Mouse (Mus musculus) stomach, embryonic 16.5 days (tissue): ENCODE results near the gene Tigd3. TPM values are rescaled to one million over a fixed set of nuclear protein-coding genes. Genes with fewer than 3 reads are reported as not detected.

Source experiments
- ATAC-seq: fragments of 200-750 bp; cut with Nextera tagmentation; 2 replicates; pipeline ENCODE4 v1.8.0; 2017; ENCODE audit warnings: moderate number of reproducible peaks, moderate TSS enrichment; ENCODE audit not compliant: insufficient read depth, low FRiP score
- H3K27ac ChIP-seq: fragments of 300-500 bp; sonication (generic); 2 replicates; pipeline ENCODE4 v1.5.1; 2014; ENCODE audit warnings: low read length
- H3K27me3 ChIP-seq: fragments of 300-500 bp; sonication (generic); 2 replicates; pipeline ENCODE4 v1.6.1; 2014; ENCODE audit warnings: low read length, control low read depth, mixed read lengths; ENCODE audit not compliant: control insufficient read depth, insufficient read depth
- H3K36me3 ChIP-seq: fragments of 300-500 bp; sonication (generic); 2 replicates; pipeline ENCODE4 v1.6.1; 2014; ENCODE audit warnings: low read length; ENCODE audit not compliant: control insufficient read depth, insufficient read depth
- H3K4me1 ChIP-seq: fragments of 300-500 bp; sonication (generic); 2 replicates; pipeline ENCODE4 v1.6.1; 2014; ENCODE audit warnings: low read length, control low read depth, mixed read lengths; ENCODE audit not compliant: control insufficient read depth, insufficient read depth
- H3K4me2 ChIP-seq: fragments of 300-500 bp; sonication (generic); 2 replicates; pipeline ENCODE4 v1.6.1; 2014; ENCODE audit warnings: low read depth, low read length, mixed read lengths
- H3K4me3 ChIP-seq: fragments of 300-500 bp; sonication (generic); replicated peaks from 2 replicates; pipeline ENCODE4 v1.5.1; 2014; ENCODE audit warnings: mild to moderate bottlenecking, low read length
- H3K9ac ChIP-seq: fragments of 300-500 bp; sonication (generic); 2 replicates; pipeline ENCODE4 v1.6.1; 2014; ENCODE audit warnings: low read length
- H3K9me3 ChIP-seq: fragments of 300-500 bp; sonication (generic); replicated peaks from 2 replicates; pipeline ENCODE4 v1.6.1; 2016; ENCODE audit warnings: low read length, control low read depth; ENCODE audit not compliant: control insufficient read depth
- WGBS: fragments of 180-500 bp; shearing (Covaris S2); extraction: QIAGEN DNeasy Blood & Tissue Kit; methylation state at CpG from one replicate; pipeline ENCODE4 v1.1.7; 2014; 5-methylcytosine and 5-hydroxymethylcytosine counted together
- polyA plus RNA-seq: library from polyadenylated mRNA; unstranded; fragments of >200 nt; fragmentation: Nextera tagmentation; extraction: Ambion mirVana; gene quantifications from 2 replicates; pipeline ENCODE4 v1.2.1, GENCODE M21; 2015

Tigd3 gene
- polyA plus RNA-seq, 1 experiment from 2014 or later, result 1.8 TPM

GRCm38 (mm10) chr19:5841389-5841946 is 52.5 kb downstream of the Tigd3 start:
- ATAC-seq, result no peak
- H3K27me3 ChIP-seq, result no peaks in the 10 kb centered on the region
- peak overlapping the region; percentile 98 for H3K27ac ChIP-seq
- 52% methylated on average over 4 of the region's 4 CpGs for WGBS
- H3K4me2 ChIP-seq, result peak overlapping the region; percentile 80
- H3K4me3 ChIP-seq, result peak overlapping the region; percentile 51
- no peaks in the 10 kb centered on the region for H3K9me3 ChIP-seq
- H3K4me1 ChIP-seq, result peaks cover 34% of the 10 kb centered on the region
- 0 out of 2 replicates have a peak overlapping the region, but pooled peaks have one; percentile 1 for H3K9ac ChIP-seq
- no peaks in the 10 kb centered on the region; the same call in 1 of the 2 replicates for H3K36me3 ChIP-seq

Other genes starting within 250 kb of the Tigd3 start
- gene Sipa1, start 230.4 kb downstream of the Tigd3 start, polyA plus RNA-seq, result 17.3 and 18.1 TPM in 2 replicates
- gene Map3k11, start 205.4 kb downstream of the Tigd3 start, polyA plus RNA-seq, result 20.0 and 20.2 TPM in 2 replicates
- gene Pcnx3, start 205.2 kb downstream of the Tigd3 start, polyA plus RNA-seq, result 17.2 and 17.4 TPM in 2 replicates
- gene Kcnk7, start 189.8 kb downstream of the Tigd3 start, polyA plus RNA-seq, result 2.0 and 2.2 TPM in 2 replicates
- 51.2 and 63.2 TPM in 2 replicates for gene Ehbp1l1, start 167.8 kb downstream of the Tigd3 start, polyA plus RNA-seq
- 64.6 and 66.5 TPM in 2 replicates for gene Fam89b, start 164.5 kb downstream of the Tigd3 start, polyA plus RNA-seq
- gene Ltbp3, start 153.2 kb downstream of the Tigd3 start, polyA plus RNA-seq, result 22.8 and 24.6 TPM in 2 replicates
- 66.3 and 67.8 TPM in 2 replicates for gene Scyl1, start 122.7 kb downstream of the Tigd3 start, polyA plus RNA-seq
- 27.4 and 29.5 TPM in 2 replicates for gene Frmd8, start 18.9 kb downstream of the Tigd3 start, polyA plus RNA-seq
- gene Slc25a45, start 16.3 kb downstream of the Tigd3 start, polyA plus RNA-seq, result 5.1 and 5.5 TPM in 2 replicates
- gene Dpf2, start 18.9 kb upstream of the Tigd3 start, polyA plus RNA-seq, result 117 and 127 TPM in 2 replicates
- gene Cdc42ep2, start 30.7 kb upstream of the Tigd3 start, polyA plus RNA-seq, result 13.4 and 13.9 TPM in 2 replicates
- gene Pola2, start 70.1 kb upstream of the Tigd3 start, polyA plus RNA-seq, result 49.6 and 50.4 TPM in 2 replicates
- not detected in 2 replicates for gene Slc22a20, start 92.0 kb upstream of the Tigd3 start, polyA plus RNA-seq
- 22.0 and 22.7 TPM in 2 replicates for gene Capn1, start 121.7 kb upstream of the Tigd3 start, polyA plus RNA-seq
- 27.5 and 29.2 TPM in 2 replicates for gene Syvn1, start 152.4 kb upstream of the Tigd3 start, polyA plus RNA-seq
- 63.2 and 65.9 TPM in 2 replicates for gene Mrpl49, start 163.6 kb upstream of the Tigd3 start, polyA plus RNA-seq
- gene Fau, start 163.7 kb upstream of the Tigd3 start, polyA plus RNA-seq, result 635 and 729 TPM in 2 replicates
- gene Znhit2, start 167.0 kb upstream of the Tigd3 start, polyA plus RNA-seq, result 25.0 and 26.0 TPM in 2 replicates
- gene Tm7sf2, start 174.2 kb upstream of the Tigd3 start, polyA plus RNA-seq, result 25.5 and 29.1 TPM in 2 replicates
- gene Vps51, start 183.1 kb upstream of the Tigd3 start, polyA plus RNA-seq, result 61.8 and 69.0 TPM in 2 replicates
- not detected in 2 replicates for gene Tmem262, start 185.9 kb upstream of the Tigd3 start, polyA plus RNA-seq
- 0.71 and 1.3 TPM in 2 replicates for gene Gm28374, start 188.1 kb upstream of the Tigd3 start, polyA plus RNA-seq
- gene Zfpl1, start 190.8 kb upstream of the Tigd3 start, polyA plus RNA-seq, result 62.7 and 70.3 TPM in 2 replicates
- gene Cdca5, start 190.8 kb upstream of the Tigd3 start, polyA plus RNA-seq, result 29.9 and 31.0 TPM in 2 replicates
- 0.19 TPM in 1 of 2 replicates, not detected in the other for gene AC131692.1, start 200.3 kb upstream of the Tigd3 start, polyA plus RNA-seq
- 1.2 and 2.9 TPM in 2 replicates for gene Naaladl1, start 211.6 kb upstream of the Tigd3 start, polyA plus RNA-seq
- 23.8 and 25.2 TPM in 2 replicates for gene Sac3d1, start 224.5 kb upstream of the Tigd3 start, polyA plus RNA-seq
- 30.9 and 31.9 TPM in 2 replicates for gene Snx15, start 234.2 kb upstream of the Tigd3 start, polyA plus RNA-seq
- gene Batf2, start 246.8 kb upstream of the Tigd3 start, polyA plus RNA-seq, result 0.25 and 0.44 TPM in 2 replicates
- gene Arl2, start 247.4 kb upstream of the Tigd3 start, polyA plus RNA-seq, result 96.8 and 106 TPM in 2 replicates